Mouse (Mus musculus) small intestine, adult 2 months (tissue): ENCODE measurements at regions not wholly inside any gene's neighbourhood (a gene's known extent, or its start where the extent isn't known, plus 50 kb on each side); places are given as distances from the start of the nearest gene placed in this dataset.

ENCODE experiments used
- CTCF ChIP-seq: fragments of 200-500 bp; IDR thresholded peaks from 2 replicates; pipeline ENCODE4 v1.5.1; 2012; ENCODE audit warnings: low read depth, mild to moderate bottlenecking, control low read depth, inconsistent platforms, low read length, moderate library complexity, mixed read lengths; ENCODE audit not compliant: insufficient replicate concordance, insufficient read length; ENCODE audit errors: extremely low read depth
- POLR2A ChIP-seq: fragments of 200-500 bp; IDR thresholded peaks from 2 replicates; pipeline ENCODE4 v1.6.1; 2012; ENCODE audit warnings: low read depth, mild to moderate bottlenecking, control low read depth, inconsistent platforms, low read length, moderate library complexity

DNA sequence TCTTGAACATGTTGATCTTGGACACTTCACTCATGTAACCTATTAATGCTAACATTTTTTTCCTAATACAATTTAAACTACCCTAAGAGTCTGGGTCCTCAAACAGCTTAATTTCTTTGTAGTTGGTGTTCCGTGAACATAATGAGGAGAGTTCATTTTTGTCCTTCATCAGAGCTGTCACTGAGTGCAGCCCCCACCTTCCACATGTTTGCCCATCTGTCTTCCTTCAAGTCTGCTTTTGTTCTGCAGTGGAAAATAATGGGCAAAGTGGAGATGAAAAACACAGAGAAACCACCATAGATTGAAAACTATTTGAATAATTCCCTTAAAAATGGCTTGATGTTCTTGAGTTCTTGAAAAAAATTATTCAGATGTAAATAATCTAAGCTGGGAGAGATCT is 369.5 kb upstream of the Nrp1 start:
- TF ChIP-seq POLR2A (no peak), CTCF (no peak)
